Mouse (Mus musculus): Measurements from ENCODE around the gene Tor3a.

- TF ChIP-seq CTCF (IDR thresholded peaks at IDR 0.05; ENCODE audit: extremely low read depth, insufficient read depth, low read length) (no peak), POLR2A (IDR thresholded peaks at IDR 0.05; ENCODE audit: extremely low read depth, insufficient read depth, low read length) (no peak)
Observed at GRCm38 (mm10) chr1:156639455-156639854, 34.7 kb downstream of the Tor3a start.
